Mouse (Mus musculus): ENCODE data around the gene Nlrc3.

The Nlrc3 gene

GRCm38 (mm10) chr16:3933536-3933935 lies 42.9 kb downstream of the Nlrc3 start:
- intact Hi-C loops (cut with DNase I), result no loop called here

GRCm38 (mm10) chr16:3929151-3929550 lies 47.3 kb downstream of the Nlrc3 start:
- intact Hi-C loops (cut with DNase I), result no loop called here

GRCm38 (mm10) chr16:3928582-3928981 lies 47.9 kb downstream of the Nlrc3 start:
- intact Hi-C loops (cut with DNase I), result no loop called here

GRCm38 (mm10) chr16:3923966-3924365 lies 52.5 kb downstream of the Nlrc3 start:
- intact Hi-C loops (cut with DNase I), result no loop called here

GRCm38 (mm10) chr16:3923515-3923914 lies 52.9 kb downstream of the Nlrc3 start:
- intact Hi-C loops (cut with DNase I), result no loop called here

- intact Hi-C loops (cut with DNase I), result no loop called here
Observed at GRCm38 (mm10) chr16:3920756-3921155, 55.7 kb downstream of the Nlrc3 start.

GRCm38 (mm10) chr16:3909118-3909517 lies 67.3 kb downstream of the Nlrc3 start:
- intact Hi-C loops (cut with DNase I), result loop anchor here (5.0 kb wide), 2 partner anchors 62 to 93 kb away; partner anchors contain the start of genes Slx4 and Zfp174

GRCm38 (mm10) chr16:3908537-3909111 lies 67.8 kb downstream of the Nlrc3 start, which contains the start of the genes 1700037C18Rik and Cluap1:
Gene 1700037C18Rik, minus strand, starts transcription at chr16:3908689.
Gene Cluap1, plus strand, starts transcription at chr16:3908801.
- intact Hi-C loops (cut with DNase I), result loop anchor here (5.0 kb wide), 2 partner anchors 61 to 94 kb away; partner anchors contain the start of genes Slx4 and Zfp174

GRCm38 (mm10) chr16:3907471-3907870 lies 69.0 kb downstream of the Nlrc3 start:
- intact Hi-C loops (cut with DNase I), result loop anchor here (5.0 kb wide), 2 partner anchors 60 to 95 kb away; partner anchors contain the start of genes Slx4 and Zfp174

- intact Hi-C loops (cut with DNase I), result no loop called here
Observed at GRCm38 (mm10) chr16:3896553-3896952, 79.9 kb downstream of the Nlrc3 start.

GRCm38 (mm10) chr16:3896046-3896445 lies 80.4 kb downstream of the Nlrc3 start:
- intact Hi-C loops (cut with DNase I), result no loop called here

GRCm38 (mm10) chr16:3895173-3895792 lies 81.1 kb downstream of the Nlrc3 start:
- intact Hi-C loops (cut with DNase I), result no loop called here

Small RNAs within 50 kb of the gene (microRNA-seq; reads per million reads assigned to microRNA genes)
- 0 reads per million in 2 experiments for gene Gm23493

All from adrenal gland (tissue).